Mouse (Mus musculus): ENCODE results near the gene Med11.
"Not testable (repeated sequence)": the region's sequence is repeated elsewhere in the genome, so short reads cannot be mapped to it uniquely, and the experiment has no call there.

Med11 gene

GRCm38 (mm10) chr11:70450926-70451325 lies 793 bp upstream of the Med11 start:
- no peak for DNase-seq

DNA sequence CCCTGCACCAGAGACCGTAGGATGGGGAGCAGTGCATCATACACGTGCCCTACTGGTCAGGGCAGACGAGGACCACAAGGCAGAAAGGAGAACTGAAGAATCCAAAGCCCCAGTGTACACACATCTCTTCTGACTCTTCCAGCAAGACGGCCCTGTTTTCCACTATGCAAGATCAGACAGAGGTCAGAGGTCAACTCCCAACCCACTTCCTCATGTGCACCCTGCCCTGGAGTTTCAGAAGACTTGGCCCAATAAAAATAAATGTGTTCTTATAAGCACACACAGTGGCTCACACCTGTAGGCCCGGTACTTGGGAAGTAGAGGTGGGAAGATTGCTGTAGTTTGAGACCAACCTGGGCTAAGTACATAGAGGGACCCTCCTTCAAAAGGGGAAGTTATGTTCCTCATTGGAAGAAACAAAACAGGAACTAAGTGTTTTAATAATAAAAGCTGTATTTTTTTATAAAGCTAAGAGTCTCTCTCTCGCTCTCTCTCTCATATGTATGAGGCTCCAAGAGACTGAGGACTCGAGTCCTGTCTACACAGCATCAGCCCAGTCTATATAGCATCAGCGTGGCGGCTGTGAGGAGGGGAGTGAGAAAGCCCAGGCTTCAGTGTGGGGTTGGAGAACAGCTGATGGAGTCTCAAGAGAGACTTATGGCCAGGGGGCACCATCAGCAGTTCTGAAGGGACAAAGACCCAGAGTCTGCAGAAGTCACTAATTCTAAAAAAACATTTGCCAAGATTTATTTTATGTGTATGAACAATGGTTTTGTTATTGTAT lies 1.7 kb downstream of the Med11 start:
- no peak for DNase-seq

DNA sequence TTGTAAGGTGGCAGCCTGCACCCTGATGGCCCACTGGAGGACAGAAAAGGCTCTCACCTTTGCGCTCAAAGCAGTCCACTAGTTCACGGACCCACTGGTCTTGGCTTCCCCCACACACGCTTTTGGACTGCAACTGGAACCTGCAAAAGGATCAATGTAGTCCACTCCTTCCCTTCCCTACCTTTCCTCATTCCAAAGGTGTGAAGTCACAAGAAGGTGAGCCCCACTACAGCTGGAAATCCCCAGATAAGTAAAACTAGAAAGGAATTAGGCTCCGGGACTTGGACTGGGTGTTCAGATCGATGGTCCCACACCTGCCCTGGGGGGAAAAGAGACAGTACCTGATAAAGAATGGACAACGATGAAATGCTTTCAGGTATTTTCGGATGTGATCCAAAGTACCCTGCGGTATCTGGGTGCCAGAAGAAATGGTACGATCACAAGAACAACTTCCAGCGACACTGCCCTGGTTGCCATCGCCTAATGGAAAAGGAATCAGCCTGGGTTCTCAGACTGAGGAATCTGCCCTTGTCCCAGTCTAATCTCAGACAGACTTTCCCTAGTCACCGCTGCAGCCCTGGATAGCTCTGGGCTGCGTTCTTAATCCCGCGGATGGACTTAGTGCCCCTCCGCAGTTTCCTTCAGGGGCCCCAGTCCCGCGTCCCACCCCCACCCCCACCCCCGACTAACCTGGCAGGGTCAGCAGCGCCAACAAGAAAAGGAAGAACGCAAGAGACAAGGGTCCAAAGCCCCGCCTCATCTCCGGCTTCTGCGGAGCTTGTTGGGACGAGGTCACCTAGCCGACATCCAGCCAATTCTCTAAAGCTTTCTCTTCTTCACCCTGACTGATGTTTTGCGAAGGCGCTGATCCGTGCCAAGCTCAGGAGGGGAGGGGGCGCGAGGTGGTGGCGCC lies 7.2 kb downstream of the Med11 start, which contains the start of gene Zmynd15:
TSS of gene Zmynd15 (plus strand) at position 746 of the 913 bp plus-strand sequence.
- no peak for DNase-seq

GRCm38 (mm10) chr11:70459601-70460101 lies 7.9 kb downstream of the Med11 start, which contains the start of gene Cxcl16:
Gene Cxcl16 (minus strand): TSS chr11:70459984.
- peak; percentile 74 for DNase-seq

GRCm38 (mm10) chr11:70463970-70464369 lies 12.3 kb downstream of the Med11 start:
- DNase-seq = no peak

DNA sequence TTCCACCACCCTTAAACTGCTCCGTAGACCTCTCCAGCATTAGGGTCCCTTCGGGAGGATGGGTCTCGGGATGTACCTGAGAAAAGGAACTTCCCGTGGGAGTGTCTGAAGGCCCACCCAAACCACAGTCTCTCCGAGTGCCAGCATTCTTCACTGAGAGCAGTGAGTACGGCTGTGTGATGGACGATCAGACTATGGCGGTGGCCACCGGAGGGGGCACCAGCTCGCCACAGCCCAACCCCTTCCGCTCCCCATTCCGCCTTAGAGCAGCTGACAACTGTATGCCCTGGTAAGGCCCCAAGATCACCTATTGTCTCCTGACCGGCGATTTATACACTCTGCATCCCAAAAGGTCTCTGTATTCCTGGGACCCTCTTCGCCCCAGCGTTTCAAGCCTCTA lies 13.5 kb downstream of the Med11 start:
- DNase-seq = no peak

- DNase-seq = peak; percentile 78
These were observed 14.1 kb downstream of the Med11 start for GRCm38 (mm10) chr11:70465824-70466223.

DNA sequence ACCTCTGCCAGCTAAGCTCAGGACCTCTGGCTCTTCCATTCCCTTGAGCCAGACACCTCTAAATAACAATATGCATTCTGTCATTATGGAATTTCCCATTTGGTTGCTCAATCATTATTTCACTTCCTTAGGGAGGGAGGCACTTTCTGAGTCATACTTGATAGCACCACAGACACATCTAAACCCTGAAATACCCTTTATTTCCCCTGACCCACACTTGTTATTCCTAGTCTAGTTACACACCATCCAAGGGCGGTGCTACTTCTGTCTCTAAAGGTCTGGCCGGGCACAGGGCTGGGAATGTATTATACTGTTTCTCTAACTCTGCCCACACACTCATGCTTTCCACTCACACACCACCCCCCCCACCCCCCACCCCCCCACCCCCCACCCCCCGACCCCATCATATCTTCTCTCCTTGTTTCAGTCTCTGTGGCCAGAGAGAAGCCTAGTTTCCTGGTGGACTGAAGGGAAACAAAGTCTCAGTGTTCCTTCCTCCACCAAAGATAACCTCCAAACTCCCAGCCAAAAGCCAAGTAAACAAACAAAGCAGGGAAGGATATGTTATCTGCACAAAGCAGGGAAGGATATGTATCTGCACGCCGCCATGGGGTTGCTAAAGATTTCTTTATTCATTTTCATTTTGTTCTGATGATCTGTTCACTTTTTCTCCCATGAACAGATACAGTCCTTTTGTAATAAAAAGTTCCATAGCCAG lies 16.3 kb downstream of the Med11 start:
- no peak for DNase-seq

- no peak for DNase-seq
These were observed 18.0 kb downstream of the Med11 start for GRCm38 (mm10) chr11:70469764-70470163.

- DNase-seq = peak; percentile 50
These were observed 21.0 kb downstream of the Med11 start for GRCm38 (mm10) chr11:70472716-70473115.

DNA sequence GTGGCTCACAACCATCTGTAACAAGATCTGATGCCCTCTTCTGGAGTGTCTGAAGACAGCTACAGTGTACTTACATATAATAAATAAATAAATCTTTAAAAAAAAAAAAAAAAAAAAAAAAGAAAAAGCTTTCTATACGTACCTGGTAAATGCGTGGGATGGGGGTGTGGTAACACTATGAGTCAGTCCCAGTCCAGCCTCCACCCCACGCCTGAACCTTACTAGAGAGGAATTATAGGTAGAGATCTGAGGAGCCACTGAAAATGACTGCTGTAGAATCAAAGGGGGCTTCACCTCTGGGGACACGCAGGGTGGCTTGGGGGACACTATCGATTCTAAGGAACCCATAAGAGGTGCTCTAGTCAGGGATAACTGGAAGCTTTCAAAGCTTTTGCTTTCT lies 21.6 kb downstream of the Med11 start:
- DNase-seq = not testable (repeated sequence)

GRCm38 (mm10) chr11:70474872-70475534 lies 23.3 kb downstream of the Med11 start:
- no peak for DNase-seq

- peak; percentile 60 for DNase-seq
These were observed 33.8 kb downstream of the Med11 start for GRCm38 (mm10) chr11:70485498-70485897.

DNA sequence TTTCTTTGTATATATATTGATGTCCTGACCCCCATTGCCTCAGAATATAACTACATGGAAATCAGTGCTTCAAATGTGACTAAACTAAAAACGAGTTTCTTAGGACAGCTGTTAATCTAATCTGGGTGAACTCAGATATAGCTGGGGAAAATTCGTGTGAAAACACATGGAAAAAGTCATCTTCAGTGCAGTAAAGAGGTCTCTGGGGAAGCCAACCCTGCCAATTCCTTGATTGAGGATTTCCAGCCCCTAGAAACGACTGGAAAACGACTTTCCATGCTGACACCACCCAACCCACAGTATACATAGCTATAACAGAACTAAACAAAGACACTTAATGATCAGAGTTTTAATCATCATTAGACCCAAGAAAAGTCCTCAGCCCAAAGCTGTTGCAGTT lies 36.1 kb downstream of the Med11 start:
- no peak for DNase-seq

- DNase-seq = no peak
These were observed 37.4 kb downstream of the Med11 start for GRCm38 (mm10) chr11:70489138-70489537.

GRCm38 (mm10) chr11:70489684-70490083 lies 38.0 kb downstream of the Med11 start:
- no peak for DNase-seq

DNA sequence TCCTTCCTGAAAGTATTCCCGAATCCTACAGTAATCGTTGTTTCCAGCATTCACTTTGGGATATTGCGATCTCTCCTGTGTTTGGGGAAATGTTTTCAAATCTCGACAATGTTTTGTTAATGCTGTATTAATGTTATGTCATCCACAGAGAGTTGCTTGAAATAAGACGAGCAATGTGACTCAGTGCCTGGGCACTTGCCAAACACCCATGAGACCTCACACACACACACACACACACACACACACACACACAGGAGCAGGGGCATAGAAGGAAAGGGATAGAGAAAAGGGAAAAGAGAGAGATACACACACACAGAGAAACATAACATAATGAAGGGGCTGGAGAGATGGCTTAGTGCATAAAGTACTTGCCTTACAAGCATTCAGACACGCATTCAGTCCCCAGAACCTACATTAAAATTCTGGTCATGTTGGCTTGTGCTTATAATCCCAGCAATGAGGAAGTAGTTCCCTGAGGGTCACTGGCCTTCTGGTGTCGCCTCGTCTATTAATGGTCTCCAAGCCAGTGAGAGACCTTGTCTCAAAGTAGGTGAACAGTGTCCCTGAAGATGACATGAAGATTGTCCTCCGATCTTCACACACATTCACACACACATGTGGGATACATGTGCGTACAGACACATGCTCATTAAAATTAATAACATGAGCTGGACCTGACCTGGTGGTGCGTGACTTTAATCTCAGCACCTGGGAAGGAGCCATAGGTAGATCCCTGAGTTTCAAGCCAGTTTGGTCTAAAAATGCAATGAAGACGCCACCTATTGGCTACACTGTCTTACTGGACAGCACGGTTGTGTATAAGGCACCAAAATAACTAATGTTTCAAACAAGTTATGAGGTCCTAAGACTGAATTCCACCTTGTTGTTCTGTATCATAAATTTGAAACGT lies 48.1 kb downstream of the Med11 start:
- peak; percentile 53 for DNase-seq

DNA sequence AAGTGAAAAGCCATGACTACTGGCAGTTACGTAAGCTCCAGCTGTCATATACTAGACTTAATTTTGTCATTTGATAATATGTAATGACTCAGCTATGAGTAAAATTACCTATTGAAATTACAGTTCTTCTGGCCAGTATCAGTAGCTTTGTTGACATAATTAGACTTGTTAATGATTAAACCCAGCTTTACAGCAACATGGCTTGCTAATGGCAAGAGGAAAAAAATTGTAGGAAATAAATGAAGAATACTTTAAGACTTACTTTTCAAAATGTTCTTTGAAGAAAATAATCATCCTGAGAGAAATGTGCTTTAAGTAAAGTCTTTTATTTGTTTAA lies 48.7 kb downstream of the Med11 start:
- no peak for DNase-seq

GRCm38 (mm10) chr11:70502018-70502417 lies 50.3 kb downstream of the Med11 start:
- DNase-seq = no peak
